Mouse (Mus musculus): ENCODE results near the gene Prcd.

Prcd gene

DNA sequence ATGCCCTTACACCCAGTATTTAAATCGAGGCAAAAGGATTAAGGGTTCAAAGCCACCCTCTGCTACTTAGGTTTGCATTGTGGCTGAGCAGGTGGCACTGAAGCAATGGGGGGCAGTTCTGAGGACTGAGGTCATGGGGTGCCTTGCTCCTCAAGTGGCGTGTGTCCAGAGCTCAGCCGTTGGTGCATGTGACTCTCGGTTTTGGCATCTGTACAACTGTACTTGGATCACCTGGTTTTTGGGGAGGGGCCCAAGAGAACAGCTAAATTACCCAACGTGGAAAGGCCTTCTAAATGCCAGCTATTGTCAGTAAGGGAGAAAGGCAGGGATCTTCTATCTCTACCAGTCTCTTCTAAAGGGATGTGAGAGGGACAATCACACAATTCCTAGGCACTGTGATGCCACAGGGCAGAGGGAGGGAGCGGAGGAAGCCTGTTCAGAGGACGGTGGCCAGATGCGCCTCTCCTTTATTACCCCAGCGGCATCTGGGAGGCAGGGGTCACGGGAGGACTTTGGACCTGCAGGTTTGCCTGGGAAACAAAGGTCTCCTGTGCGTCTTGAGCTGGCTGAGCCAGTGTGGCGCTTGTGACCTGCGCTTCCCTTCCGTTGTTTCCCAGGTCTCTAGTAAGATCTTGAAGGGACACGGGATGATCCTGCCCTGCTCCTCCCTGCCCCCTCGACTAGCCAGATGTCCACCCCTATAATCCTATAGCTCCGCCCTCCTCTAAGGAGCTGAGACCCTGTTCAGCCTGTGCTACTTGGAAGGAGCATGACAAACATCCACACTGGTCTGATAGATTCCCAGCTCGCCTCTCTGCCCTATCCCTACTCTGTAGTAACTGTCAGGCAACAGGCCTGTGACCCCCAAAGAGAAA, 37.6 kb downstream of the Prcd start:
- WGBS, result 69% methylated on average over 18 of the region's 18 CpGs

DNA sequence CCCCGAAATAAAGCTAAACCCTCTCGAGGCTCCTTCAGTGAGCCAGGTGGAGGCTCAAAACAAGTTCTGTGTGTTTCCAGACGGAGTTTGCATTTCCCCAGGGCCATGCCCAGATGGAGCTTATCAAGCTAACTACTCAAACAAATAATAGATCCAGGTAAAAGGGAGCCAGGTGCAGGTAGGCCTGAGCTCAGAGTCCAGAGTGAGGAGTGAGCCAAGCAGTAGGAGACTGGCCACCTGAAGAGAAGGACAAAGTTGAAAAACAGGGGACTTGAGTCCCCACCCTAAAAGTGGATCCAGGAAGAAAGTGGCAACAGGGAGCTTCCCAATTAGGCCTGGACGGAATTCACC, 40.5 kb downstream of the Prcd start:
- WGBS, result 57% methylated on average over 4 of the region's 4 CpGs

DNA sequence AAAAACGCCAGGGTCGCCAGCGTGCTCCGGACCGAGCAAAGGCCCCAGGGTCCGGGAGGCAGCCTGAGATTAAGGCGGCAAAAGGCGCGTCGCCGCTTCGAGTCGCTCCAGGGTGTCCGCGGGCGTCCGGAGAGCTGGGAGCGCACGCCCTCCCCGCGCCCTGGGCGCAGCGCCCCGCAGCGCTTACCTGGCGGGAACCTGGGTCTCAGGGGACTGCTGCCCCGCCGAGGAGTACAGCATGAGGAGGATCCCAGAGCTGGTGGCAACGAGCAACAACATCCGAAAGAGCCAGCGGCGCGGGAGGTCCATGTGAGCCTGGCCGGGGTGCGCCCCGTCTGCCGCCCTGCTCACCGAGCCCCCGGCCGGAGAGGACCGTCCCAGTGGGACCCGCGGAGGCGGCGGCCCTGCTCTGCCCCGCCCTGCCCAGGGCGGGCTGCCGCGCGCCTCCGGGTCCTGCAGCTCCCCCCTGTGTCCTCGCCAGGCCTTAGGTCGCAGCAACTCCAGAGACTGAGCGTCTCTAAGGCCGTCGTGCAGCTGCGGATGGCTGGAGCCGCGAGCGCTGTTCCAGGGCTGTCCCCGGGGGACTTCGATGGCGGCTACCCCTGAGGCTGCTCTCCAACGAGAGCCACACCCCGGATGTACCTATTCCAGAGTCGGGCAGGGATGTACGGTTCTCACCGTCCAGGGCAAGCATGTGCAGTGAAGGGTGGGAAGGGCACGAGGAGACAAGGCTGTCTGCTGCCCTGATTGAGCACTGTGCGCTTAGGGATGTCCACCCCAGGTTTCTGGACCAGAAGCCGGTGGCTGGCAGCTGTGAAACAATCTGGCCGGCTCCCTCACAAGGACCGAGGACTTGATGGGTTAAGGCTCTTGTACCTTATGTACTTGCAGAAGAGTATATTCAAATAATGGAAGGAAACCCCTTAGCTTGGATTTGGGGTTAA, 41.2 kb downstream of the Prcd start:
- 9% methylated on average over 71 of the region's 73 CpGs for WGBS

DNA sequence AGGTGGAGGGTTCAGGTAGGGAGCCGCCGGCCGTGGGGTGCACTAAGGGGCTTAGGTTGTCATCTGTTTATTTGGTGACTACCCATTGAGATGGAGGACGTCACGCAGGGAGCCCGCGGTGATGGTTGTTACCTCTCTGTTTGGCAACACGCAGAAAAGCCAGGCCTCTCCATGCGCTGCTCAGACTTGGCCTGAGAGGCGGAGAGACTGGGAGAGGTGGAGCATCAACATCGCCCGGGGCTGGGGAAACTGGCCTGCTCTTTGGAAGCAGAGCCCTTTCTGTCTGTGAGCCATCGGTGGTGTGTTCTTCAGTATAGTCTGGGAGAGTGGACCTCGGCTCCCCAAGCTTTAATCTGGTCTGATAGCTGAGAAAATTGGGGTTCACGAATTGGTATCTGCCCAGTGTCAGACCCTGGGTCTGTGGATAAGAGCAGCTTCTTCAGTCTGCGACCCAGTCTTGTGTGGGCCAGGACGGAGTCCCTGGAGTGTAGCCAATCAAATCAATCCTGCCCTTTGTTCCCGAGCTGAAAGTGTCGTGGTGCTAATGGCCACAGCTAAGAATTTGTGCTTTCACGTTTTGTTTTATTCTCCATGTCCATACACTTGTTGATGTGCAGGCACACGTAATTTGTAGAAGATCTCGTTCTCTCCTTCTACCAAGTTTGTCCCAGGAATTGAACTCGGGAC, 42.0 kb downstream of the Prcd start:
- 55% methylated on average over 23 of the region's 23 CpGs for WGBS

DNA sequence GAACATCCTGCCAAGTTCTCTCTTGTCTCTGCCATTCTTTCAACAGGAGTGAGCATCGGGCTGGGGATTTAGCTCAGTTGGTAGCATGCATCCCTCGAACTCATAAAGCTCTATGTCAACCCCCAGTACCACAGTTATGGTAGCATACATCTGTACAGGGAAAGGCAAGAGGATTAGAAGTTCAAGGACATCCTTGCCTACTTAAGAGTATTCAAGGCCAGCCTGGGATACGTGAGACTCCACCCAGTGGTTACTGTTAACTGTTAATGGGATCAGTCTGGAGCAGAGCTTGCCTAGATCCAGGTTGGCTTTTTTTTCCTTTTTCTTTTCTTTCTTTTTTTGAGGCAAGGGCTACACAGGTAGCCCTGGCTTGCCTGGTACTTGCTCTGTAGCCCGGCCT, 43.1 kb downstream of the Prcd start:
- WGBS, result 88% methylated on average over 4 of the region's 4 CpGs

DNA sequence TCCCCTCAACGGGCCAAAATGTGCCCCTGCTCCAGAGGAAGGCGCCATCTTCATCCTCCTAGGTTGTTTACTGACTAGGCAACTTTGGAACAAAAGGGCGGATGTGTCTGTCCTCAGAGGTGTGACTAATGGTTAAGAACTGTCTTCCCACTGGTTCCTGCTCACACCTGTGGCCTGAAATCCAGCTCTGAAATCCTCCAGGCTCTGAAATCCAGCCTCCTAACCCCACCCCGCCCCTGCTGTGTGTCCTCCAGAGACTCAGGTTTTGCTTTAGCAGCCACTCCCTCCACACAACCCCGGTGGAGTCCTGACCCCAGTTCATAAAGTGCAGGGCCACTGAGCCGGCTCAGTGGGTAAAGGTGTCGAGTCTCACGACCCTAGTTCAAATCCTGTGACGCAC, 44.2 kb downstream of the Prcd start:
- 81% methylated on average over 9 of the region's 9 CpGs for WGBS

DNA sequence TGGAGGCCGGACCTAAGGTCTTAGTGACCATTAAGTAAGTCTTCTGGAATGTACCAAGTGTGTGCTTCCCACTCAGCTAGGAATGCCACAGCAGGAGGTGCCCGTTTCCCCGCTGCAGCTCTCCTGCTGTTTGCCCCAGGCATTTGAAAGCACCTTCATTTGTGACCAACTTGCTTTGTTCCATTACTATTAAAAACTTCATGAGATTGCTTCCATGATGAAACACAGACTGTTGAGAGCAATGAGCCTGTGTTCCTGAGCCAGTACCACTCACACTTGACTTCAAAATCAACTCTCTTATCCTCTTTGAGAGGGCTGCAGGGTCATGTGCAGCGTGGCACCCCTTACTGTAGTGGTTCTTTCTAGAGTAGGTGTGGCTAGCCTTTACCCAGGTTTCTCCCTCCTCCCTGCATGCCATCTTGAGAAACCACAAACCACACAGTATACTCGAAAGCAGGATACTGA, 48.1 kb downstream of the Prcd start:
- WGBS, result 63% methylated on average over 5 of the region's 5 CpGs

DNA sequence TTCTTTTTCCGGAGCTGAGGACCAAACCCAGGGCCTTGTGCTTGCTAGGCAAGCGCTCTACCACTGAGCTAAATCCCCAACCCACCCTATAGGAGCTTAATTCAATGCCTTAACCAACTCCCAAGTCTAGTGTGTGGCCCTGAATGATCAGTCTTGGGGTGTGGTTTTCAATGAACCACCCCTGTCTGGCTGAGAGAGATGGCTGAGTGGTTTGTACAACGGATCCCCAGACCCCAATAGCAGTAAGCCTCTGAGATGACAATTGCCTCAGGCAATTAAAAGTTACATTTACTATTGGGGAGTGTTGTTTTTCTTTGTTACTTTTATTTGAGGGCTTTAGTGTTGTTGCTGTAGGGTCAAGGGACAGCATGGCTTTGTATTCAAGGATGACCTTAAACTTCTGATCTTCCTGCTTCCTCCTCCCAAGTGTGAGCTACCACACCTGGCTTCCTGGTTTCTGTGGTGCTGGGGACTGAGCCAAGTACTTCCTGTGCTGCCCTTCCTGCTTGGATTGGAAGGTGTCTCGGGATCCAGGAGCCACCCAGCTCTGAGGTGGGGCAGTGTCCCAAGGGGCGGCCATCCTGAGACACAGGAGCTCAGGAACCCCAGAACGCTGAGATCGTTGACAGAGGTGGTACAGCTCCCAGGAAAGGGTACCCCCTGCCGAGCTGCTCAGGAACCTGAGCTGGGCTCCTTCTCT, 51.2 kb downstream of the Prcd start:
- WGBS, result 89% methylated on average over 8 of the region's 8 CpGs

DNA sequence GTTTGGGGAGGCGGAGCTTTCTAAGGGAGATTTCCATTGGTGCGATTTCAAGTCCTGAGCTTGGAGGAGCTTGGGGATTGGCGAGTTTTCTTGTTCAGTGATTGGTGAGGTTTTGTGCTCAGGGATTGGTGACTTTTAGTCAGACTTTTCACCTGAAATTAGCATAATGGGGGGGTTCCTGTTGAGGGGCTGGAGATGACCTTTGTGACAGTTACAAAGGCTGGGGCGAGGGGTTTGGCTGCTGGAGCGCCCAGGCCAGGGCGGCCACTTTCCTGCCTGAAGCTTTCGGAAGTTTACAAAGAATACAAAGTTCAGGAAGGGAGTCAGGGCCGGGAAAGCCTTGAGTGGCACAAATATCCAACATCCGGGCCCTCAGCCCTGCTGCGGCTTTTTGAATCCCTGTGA, 51.9 kb downstream of the Prcd start:
- 90% methylated on average over 10 of the region's 10 CpGs for WGBS

DNA sequence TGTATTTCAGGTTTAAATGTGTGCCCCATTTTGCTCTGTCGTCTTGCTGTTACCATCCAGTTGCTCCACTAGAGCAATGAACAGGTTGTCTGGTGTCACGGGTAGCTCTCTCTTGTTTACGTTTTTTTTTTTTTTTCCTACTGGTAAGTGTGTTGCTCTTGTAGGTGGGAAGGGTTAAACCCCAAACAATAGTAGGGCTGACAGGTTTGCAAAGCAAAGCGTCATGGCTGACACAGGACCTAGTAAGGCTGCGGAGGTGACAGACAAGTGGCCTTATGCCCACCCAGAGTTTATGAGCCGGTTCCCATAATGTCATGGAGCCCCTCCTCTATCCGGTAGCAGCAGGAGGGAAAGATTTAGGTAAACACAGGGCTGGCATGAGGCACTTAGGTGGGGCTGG, 53.0 kb downstream of the Prcd start:
- 58% methylated on average over 7 of the region's 7 CpGs for WGBS

DNA sequence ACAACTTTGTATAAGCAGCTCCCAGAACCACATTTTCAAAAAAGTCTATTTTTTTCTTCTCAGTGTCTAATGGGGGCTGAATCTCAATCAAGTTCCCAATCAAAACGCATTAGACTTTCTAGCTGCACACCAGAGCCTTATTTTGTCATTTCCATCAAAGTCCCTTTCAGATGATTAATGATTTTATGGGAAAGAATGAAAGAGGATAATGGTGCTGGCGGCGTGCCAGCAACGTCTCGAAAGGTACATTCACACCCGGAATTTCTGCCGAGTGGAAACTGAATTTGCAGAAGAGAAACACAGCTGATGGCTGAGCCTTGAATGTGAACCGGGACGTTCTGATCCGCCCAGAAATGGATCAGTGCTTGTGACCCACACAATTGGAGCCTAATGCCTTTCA, 56.8 kb downstream of the Prcd start:
- 40% methylated on average over 10 of the region's 10 CpGs for WGBS

DNA sequence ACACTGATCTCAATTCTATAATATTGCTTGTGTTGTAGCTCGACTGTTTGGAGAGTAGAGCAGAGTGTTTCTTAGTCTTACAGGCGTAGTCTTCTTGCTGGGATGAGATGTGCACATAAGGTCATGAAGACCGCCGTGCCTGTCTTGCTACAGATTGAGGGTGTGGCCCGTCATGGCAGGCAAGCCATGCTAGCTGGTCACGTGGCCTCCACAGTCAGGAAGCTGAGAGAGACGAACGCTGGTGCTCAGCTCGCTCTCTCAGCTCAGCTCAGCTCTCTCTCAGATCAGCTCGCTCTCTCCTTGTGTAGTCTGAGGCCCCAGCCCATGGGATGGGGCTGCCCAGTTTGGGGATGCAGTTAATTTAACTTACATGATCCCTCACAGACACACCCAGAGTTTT, 57.5 kb downstream of the Prcd start:
- 92% methylated on average over 10 of the region's 10 CpGs for WGBS

DNA sequence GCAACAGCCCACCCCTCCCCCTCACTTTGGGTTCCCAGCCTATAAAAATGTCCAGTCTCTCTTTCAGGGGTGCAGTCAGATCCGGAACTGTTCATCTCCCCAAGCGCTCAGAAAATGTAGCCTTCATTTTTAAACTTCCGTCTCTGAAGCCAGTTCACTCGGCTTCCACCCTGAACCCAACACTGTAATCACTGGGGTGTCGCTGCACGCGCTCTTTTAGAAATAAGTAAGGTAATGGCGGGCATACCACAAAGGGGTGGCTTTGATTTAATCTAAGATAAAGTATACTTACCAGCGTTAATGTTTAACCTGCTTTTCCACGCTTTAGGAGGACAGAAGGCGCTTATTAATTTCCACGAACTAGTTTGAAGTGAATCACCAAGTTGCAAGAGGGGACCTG, 60.7 kb downstream of the Prcd start:
- WGBS, result 96% methylated on average over 12 of the region's 12 CpGs
